Mouse (Mus musculus) cerebellum, postnatal 4 days (tissue): ENCODE measurements around the gene Vmn1r149.
"Not testable (repeated sequence)": the region's sequence is repeated elsewhere in the genome, so short reads cannot be mapped to it uniquely, and the experiment has no call there.

Source experiments
- DNase-seq, 2 experiments: peaks; one replicate each; pipeline ENCODE4 v3.0.0; 2022; ENCODE audit warnings: low spot score in 2 of 2, mixed read lengths in 1 of 2

The Vmn1r149 gene

DNA sequence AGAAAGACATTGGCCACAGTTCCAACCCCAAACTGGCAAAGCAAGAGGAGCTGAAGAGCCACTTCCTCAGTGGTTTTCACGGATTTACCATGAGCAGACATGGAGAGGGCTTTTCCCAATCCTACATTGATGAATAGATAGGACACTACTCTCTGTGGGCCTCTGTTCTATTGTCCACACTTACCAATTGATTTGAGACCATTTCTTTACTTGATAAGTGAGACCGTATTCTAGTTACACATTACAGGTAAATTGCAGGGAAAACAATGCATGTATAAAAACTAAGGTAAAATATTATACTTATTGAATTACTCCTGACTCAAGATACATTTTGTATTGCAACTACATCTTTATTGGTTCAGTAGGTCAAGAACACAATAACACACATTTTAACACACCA lies at the start of gene Vmn1r149:
TSS of gene Vmn1r149 (minus strand) at position 101 of the 400 bp plus-strand sequence.
- DNase-seq = not testable (repeated sequence)

DNA sequence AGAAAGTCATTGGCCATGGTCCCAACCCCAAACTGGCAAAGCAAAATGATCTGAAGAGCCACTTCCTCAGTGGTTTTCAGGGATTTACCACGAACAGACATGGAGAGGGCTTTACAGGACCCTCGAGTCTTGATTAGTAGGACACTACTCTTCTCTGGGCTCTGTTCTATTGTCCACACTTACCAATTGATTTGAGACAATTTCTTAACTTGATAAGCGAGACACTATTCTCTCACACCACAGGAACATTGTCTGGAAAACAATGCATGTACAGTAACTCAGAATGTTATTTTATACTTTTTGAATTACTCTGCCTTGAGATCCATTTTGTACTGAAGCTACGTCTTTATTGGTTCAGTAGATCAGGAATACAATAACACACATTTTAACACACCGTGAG lies 25.9 kb upstream of the Vmn1r149 start, which contains the start of gene Gm10665:
TSS of gene Gm10665 (minus strand) at position 101 of the 400 bp plus-strand sequence.
- DNase-seq = not testable (repeated sequence)

DNA sequence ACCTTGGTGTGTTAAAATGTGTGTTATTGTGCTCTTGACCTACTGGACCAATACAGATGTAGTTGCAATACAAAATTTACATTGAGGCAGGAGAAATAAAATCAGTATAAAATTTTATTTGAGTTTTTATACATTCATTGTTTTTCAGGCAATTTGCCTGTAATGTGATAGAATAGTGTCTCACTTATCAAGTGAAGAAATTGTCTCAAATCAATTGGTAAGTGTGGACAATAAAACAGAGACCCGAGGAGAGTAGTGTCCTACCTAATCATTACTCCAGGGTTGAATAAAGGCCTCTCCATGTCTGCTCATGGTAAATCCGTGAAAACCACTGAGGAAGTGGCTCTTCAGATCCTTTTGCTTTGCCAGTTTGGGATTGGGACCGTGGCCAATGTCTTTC lies 24.7 kb downstream of the Vmn1r149 start, which contains the start of gene Vmn1r148:
TSS of gene Vmn1r148 (plus strand) at position 301 of the 400 bp plus-strand sequence.
- not testable (repeated sequence) for DNase-seq
